Mouse (Mus musculus) testis, adult 2 months (tissue): Measurements from ENCODE around the gene Ubr7.

Source experiments
- CTCF ChIP-seq: fragments of 200-500 bp; IDR thresholded peaks from 2 replicates; pipeline ENCODE4 v1.5.1; 2012; ENCODE audit warnings: low read depth, mild to moderate bottlenecking, inconsistent platforms, low read length, moderate library complexity; ENCODE audit not compliant: control insufficient read depth, insufficient read depth, insufficient replicate concordance
- POLR2A ChIP-seq: fragments of 200-500 bp; IDR thresholded peaks from 2 replicates; pipeline ENCODE4 v1.6.1; 2012; ENCODE audit warnings: low read depth, mild to moderate bottlenecking, inconsistent platforms, low read length, moderate library complexity; ENCODE audit not compliant: control insufficient read depth

- TF ChIP-seq CTCF: no peak
- TF ChIP-seq POLR2A: no peak
Observed at GRCm38 (mm10) chr12:102758936-102759335, 1.2 kb downstream of the Ubr7 start.
